ENCODE assay signal across 12 mouse cellular contexts in the genomic region with DNA sequence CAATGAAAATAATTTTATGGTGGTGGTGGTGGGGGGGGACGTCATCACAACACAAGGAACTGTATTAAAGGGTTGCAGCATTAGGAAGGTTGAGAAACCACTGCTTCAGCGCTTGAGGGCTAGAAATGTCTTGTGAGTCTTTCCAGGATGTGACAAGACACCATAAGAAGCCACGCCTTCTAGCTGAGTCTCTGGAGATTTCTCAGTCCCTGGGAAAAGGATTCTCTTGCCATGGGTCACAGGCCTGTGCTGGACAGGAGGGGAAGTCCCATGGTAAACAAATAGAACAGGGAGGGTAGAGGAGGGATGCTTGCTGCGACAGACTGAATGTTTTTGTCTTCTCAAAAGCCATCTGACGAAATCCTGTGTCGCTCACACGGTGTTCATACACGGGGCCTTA. TPM values are rescaled to one million over a fixed set of nuclear protein-coding genes. Genes with fewer than 3 reads are reported as not detected.
DNase-seq lines count a peak whose midpoint lies in the region; ATAC-seq and TF ChIP-seq lines count a peak whose summit lies in the region.
"Had no signal": no experiment of that assay in that cellular context is flagged by ENCODE, and none has a peak within 500 bp of the region (broad histone marks: within the 10 kb centered on the region; RNA-seq: fewer than 3 reads in every experiment).

No protein-coding gene starts in this region.

- peaks cover 9 to 28% of the 10 kb centered on the region in 2 experiments; a peak in 3 of 4 replicates for H3K4me1 ChIP-seq in CH12.LX (ENCODE audit: control insufficient read depth in 1 of 2, insufficient read depth in 2 of 2)
- H3K4me1 ChIP-seq in hindbrain, embryonic 13.5 days (replicated peaks), result no peaks in the 10 kb centered on the region

- no peaks in the 10 kb centered on the region for H3K27me3 ChIP-seq in CH12.LX (replicated peaks)
- H3K27me3 ChIP-seq in hindbrain, embryonic 13.5 days, result no peaks in the 10 kb centered on the region
- H3K27me3 ChIP-seq: liver, embryonic 15.5 days had no signal

- intact Hi-C loops in heart, postnatal 36 days (cut with DNase I), result no loop called here
- intact Hi-C loops in heart, postnatal 10 days (cut with DNase I), result no loop called here

- no peak overlapping the region for H3K4me3 ChIP-seq in CH12.LX (replicated peaks in 1 of 3; ENCODE audit: low read depth in 2 of 3, low read length in 2 of 3, poor library complexity in 1 of 3)
- H3K4me3 ChIP-seq in hindbrain, embryonic 13.5 days, result no peak overlapping the region
- H3K4me3 ChIP-seq: erythroblast, embryonic 14.5 days; hindbrain, embryonic 10.5 days; liver, embryonic 15.5 days had no signal

- no peak for TF ChIP-seq CTCF in CH12.LX (conservative IDR thresholded peaks at IDR 0.05 in 1 of 2, IDR thresholded peaks at IDR 0.05 in 1 of 2; ENCODE audit: low read depth in 2 of 2, low read length in 2 of 2)

- no peak overlapping the region for H3K9ac ChIP-seq in CH12.LX (ENCODE audit: insufficient read depth, low read depth)
- no peak overlapping the region for H3K9ac ChIP-seq in hindbrain, embryonic 13.5 days
- H3K9ac ChIP-seq: liver, embryonic 15.5 days had no signal

- H3K79me2 ChIP-seq in CH12.LX (replicated peaks; ENCODE audit: control insufficient read depth, extremely low read depth, insufficient read depth, poor library complexity, severe bottlenecking), result no peaks in the 10 kb centered on the region

- no peak for TF ChIP-seq EP300 in CH12.LX (IDR thresholded peaks at IDR 0.05; ENCODE audit: low read length)

- no peak for TF ChIP-seq POLR2A in CH12.LX (IDR thresholded peaks at IDR 0.05; ENCODE audit: low read depth, low read length)

- H3K36me3 ChIP-seq in CH12.LX (replicated peaks in 1 of 2; ENCODE audit: control insufficient read depth in 1 of 2, insufficient read depth in 1 of 2, low read length in 1 of 2), result no peaks in the 10 kb centered on the region
- no peaks in the 10 kb centered on the region for H3K36me3 ChIP-seq in hindbrain, embryonic 13.5 days
- H3K36me3 ChIP-seq: hindbrain, embryonic 10.5 days; liver, embryonic 15.5 days had no signal

- dilution Hi-C loops in CH12.LX (cut with MboI; ENCODE audit: extremely low pct_ligation_motif_present, extremely low pct_unique_long_range_greater_than_20kb, low sequenced_read_pairs), result no loop called here

- 86% methylated on average over 8 of the region's 8 CpGs for WGBS in hindbrain, embryonic 13.5 days

- ATAC-seq in hindbrain, embryonic 13.5 days (ENCODE audit: low FRiP score), result no peak

- H3K27ac ChIP-seq in CH12.LX (ENCODE audit: insufficient read depth, low read depth), result no peak overlapping the region
- no peak overlapping the region for H3K27ac ChIP-seq in hindbrain, embryonic 13.5 days
- H3K27ac ChIP-seq: liver, embryonic 15.5 days had no signal

- no peak overlapping the region for H3K4me2 ChIP-seq in CH12.LX (ENCODE audit: insufficient read depth, low read depth, poor library complexity, severe bottlenecking)
- no peak overlapping the region for H3K4me2 ChIP-seq in hindbrain, embryonic 13.5 days
- H3K4me2 ChIP-seq: liver, embryonic 15.5 days had no signal

- peak; percentile 44 to 58 for DNase-seq in heart, adult 9 months (ENCODE audit: low spot score in 2 of 2)
- DNase-seq in heart, postnatal 36 days, result no peak
- peak; percentile 49 for DNase-seq in CH12.LX (ENCODE audit: extremely low read depth)
- peak; percentile 52 to 53 for DNase-seq in heart, postnatal 10 days
- DNase-seq in lung, postnatal 25 days (ENCODE audit: low spot score), result peak; percentile 79
- DNase-seq in frontal cortex, postnatal 10 days (ENCODE audit: low spot score in 2 of 2), result no peak
- no peak for DNase-seq in frontal cortex, postnatal 36 days (ENCODE audit: low spot score in 2 of 2)
- DNase-seq: thymus, postnatal 25 days had no signal

- H3K9me3 ChIP-seq in CH12.LX (replicated peaks; ENCODE audit: low read length), result no peaks in the 10 kb centered on the region
- no peaks in the 10 kb centered on the region for H3K9me3 ChIP-seq in hindbrain, embryonic 13.5 days
- H3K9me3 ChIP-seq: hindbrain, embryonic 10.5 days; liver, embryonic 15.5 days had no signal

- in situ Hi-C loops in CH12.LX (cut with MboI; ENCODE audit: low pct_ligation_motif_present, low pct_unique_long_range_greater_than_20kb, low sequenced_read_pairs), result no loop called here

- TF ChIP-seq RAD21 in CH12.LX (IDR thresholded peaks at IDR 0.05; ENCODE audit: low read depth, low read length), result no peak

TF ChIP-seq in CH12.LX, 34 proteins besides CTCF, POLR2A, EP300 and RAD21:
- TF ChIP-seq KAT2A (IDR thresholded peaks at IDR 0.05; ENCODE audit: insufficient replicate concordance, low read length), result no peak
- TF ChIP-seq ETS1 (conservative IDR thresholded peaks at IDR 0.05; ENCODE audit: low read depth, low read length), result no peak; the same call in 1 of the 2 replicates
- no peak for TF ChIP-seq MYC (IDR thresholded peaks at IDR 0.05; ENCODE audit: low read depth, low read length)
- no peak for TF ChIP-seq MEF2A (IDR thresholded peaks at IDR 0.05; ENCODE audit: borderline replicate concordance, low read depth, low read length)
- no peak for TF ChIP-seq TCF12 (IDR thresholded peaks at IDR 0.05; ENCODE audit: low read depth, low read length)
- TF ChIP-seq PAX5 (IDR thresholded peaks at IDR 0.05; ENCODE audit: low read length), result no peak
- TF ChIP-seq RCOR1 (conservative IDR thresholded peaks at IDR 0.05; ENCODE audit: low read depth, low read length), result no peak
- no peak for TF ChIP-seq BHLHE40 (IDR thresholded peaks at IDR 0.05; ENCODE audit: low read depth, low read length)
- TF ChIP-seq IRF4 (IDR thresholded peaks at IDR 0.05; ENCODE audit: low read depth, low read length), result no peak
- TF ChIP-seq POLR2AphosphoS2 (IDR thresholded peaks at IDR 0.05; ENCODE audit: low read depth, low read length), result no peak
- TF ChIP-seq NRF1 (IDR thresholded peaks at IDR 0.05; ENCODE audit: low read depth, low read length), result no peak
- no peak for TF ChIP-seq TBP (conservative IDR thresholded peaks at IDR 0.05; ENCODE audit: low read depth, low read length)
- TF ChIP-seq CHD2 (IDR thresholded peaks at IDR 0.05; ENCODE audit: low read length), result no peak
- TF ChIP-seq ELF1 (IDR thresholded peaks at IDR 0.05; ENCODE audit: low read depth, low read length), result no peak

RNA-seq across cellular contexts. Expression of a gene that starts 37.0 kb away (rescaled TPM):
- total RNA-seq in heart, postnatal 36 days (2021), result 100 to 1,000 TPM; 276 to 279 TPM
- total RNA-seq in CH12.LX (2012; rRNA removed) (105 and 122 TPM in 2 replicates), CH12.LX (2014; rRNA removed) (16.8 and 22.4 TPM in 2 replicates)
- 188 and 209 TPM in 2 replicates for polyA plus RNA-seq in CH12.LX (2012; ENCODE audit: insufficient read length, low read depth)
- total RNA-seq in heart, postnatal 10 days (2021), result 100 to 1,000 TPM; 200 to 221 TPM
- polyA plus RNA-seq in hindbrain, embryonic 13.5 days (2015; fragmentation: Nextera tagmentation; extraction: Ambion mirVana), result 214 and 218 TPM in 2 replicates

RNA-seq across cellular contexts. Expression of a gene that starts 49.8 kb away (rescaled TPM):
- 100 to 1,000 TPM; 105 to 110 TPM for total RNA-seq in heart, postnatal 36 days (2021)
- 128 and 146 TPM in 2 replicates for total RNA-seq in CH12.LX (2012; rRNA removed)
- 43.8 and 46.4 TPM in 2 replicates for total RNA-seq in CH12.LX (2014; rRNA removed)
- polyA plus RNA-seq in CH12.LX (2012; ENCODE audit: insufficient read length, low read depth), result 165 and 178 TPM in 2 replicates
- total RNA-seq in heart, postnatal 10 days (2021), result 100 to 1,000 TPM; 206 to 221 TPM
- polyA plus RNA-seq in hindbrain, embryonic 13.5 days (2015; fragmentation: Nextera tagmentation; extraction: Ambion mirVana), result 14.5 and 14.9 TPM in 2 replicates

Comparison
In these comparisons a context has a peak if more than half of its experiments do, and no peak if none do; other contexts are left out.
1. DNase-seq: peak in heart, adult 9 months (2 of 2), CH12.LX (single experiment), heart, postnatal 10 days (2 of 2) and lung, postnatal 25 days (single experiment); none in heart, postnatal 36 days (0 of 2), frontal cortex, postnatal 10 days (0 of 2) and frontal cortex, postnatal 36 days (0 of 2).